Mouse (Mus musculus) left cerebral cortex, postnatal 25 days (tissue): ENCODE data around the gene Elovl5. TPM values are rescaled to one million over a fixed set of nuclear protein-coding genes. Genes with fewer than 3 reads are reported as not detected.
A peak's percentile ranks its signal among the peaks of the same experiment; 100 is the strongest.

Experiments
- DNase-seq, 2 experiments: peaks; one replicate each; pipeline ENCODE4 v3.0.0; 2022; ENCODE audit warnings: low spot score in 2 of 2, mixed read lengths in 1 of 2
- intact Hi-C: fragments of 180-260 bp; cut with DNase I; formaldehyde crosslinking; loops from one replicate; pipeline ENCODE4 v1.15.1; 2025
- total RNA-seq, 2 experiments: library from RNA; stranded (reverse); gene quantifications; 2 replicates each; pipeline ENCODE4 v1.2.3; 2021

Gene Elovl5
- total RNA-seq = 10 to 100 TPM; 67.0 to 71.9 TPM

GRCm38 (mm10) chr9:77917074-77917621 is at the start of gene Elovl5:
Gene Elovl5, plus strand, starts transcription at chr9:77917364.
- intact Hi-C loops = loop anchor here (5.0 kb wide), 2 partner anchors 40 to 165 kb away; partner anchors contain the start of gene Gclc
- peak; percentile 98 for DNase-seq

- no peak for DNase-seq
These were observed 25.7 kb upstream of the Elovl5 start for GRCm38 (mm10) chr9:77891501-77891900.

GRCm38 (mm10) chr9:77898551-77898950 is 18.6 kb upstream of the Elovl5 start:
- no peak for DNase-seq
- intact Hi-C loops = no loop called here

More at GRCm38 (mm10) chr9:77891501-77891900, 25.7 kb upstream of the Elovl5 start:
- intact Hi-C loops = no loop called here

- intact Hi-C loops = no loop called here
- no peak for DNase-seq
These were observed 13.0 kb upstream of the Elovl5 start for GRCm38 (mm10) chr9:77904133-77904532.

GRCm38 (mm10) chr9:77909572-77910269 is 7.4 kb upstream of the Elovl5 start:
- intact Hi-C loops = loop anchor here (5.0 kb wide), 2 partner anchors 77 to 102 kb away; no protein-coding TSS in a partner anchor
- no peak for DNase-seq

GRCm38 (mm10) chr9:77910270-77911240 is 6.6 kb upstream of the Elovl5 start:
- intact Hi-C loops = loop anchor here (5.0 kb wide), 2 partner anchors 78 to 103 kb away; no protein-coding TSS in a partner anchor

GRCm38 (mm10) chr9:77911508-77912229 is 5.5 kb upstream of the Elovl5 start:
- intact Hi-C loops = loop anchor here (5.0 kb wide), 2 partner anchors 79 to 104 kb away; no protein-coding TSS in a partner anchor
- no peak for DNase-seq

More at GRCm38 (mm10) chr9:77910270-77911240, 6.6 kb upstream of the Elovl5 start:
- DNase-seq = peak; percentile 82

GRCm38 (mm10) chr9:77912246-77912645 is 4.9 kb upstream of the Elovl5 start:
- no peak for DNase-seq
- intact Hi-C loops = loop anchor here (5.0 kb wide), 2 partner anchors 80 to 105 kb away; no protein-coding TSS in a partner anchor

GRCm38 (mm10) chr9:77914616-77915015 is 2.5 kb upstream of the Elovl5 start:
- intact Hi-C loops = loop anchor here (5.0 kb wide), 4 partner anchors 43 to 162 kb away; partner anchors contain the start of gene Gclc
- DNase-seq = no peak

- intact Hi-C loops = loop anchor here (1.0 to 5.0 kb wide), 3 partner anchors 42 to 163 kb away; partner anchors contain the start of gene Gclc
- no peak for DNase-seq
These were observed 1.4 kb upstream of the Elovl5 start for GRCm38 (mm10) chr9:77915791-77916190.

GRCm38 (mm10) chr9:77917622-77918131 is 513 bp downstream of the Elovl5 start:
- intact Hi-C loops = loop anchor here (1.0 to 5.0 kb wide), 3 partner anchors 40 to 165 kb away; partner anchors contain the start of gene Gclc
- no peak for DNase-seq

GRCm38 (mm10) chr9:77918211-77918610 is 1.0 kb downstream of the Elovl5 start:
- DNase-seq = no peak
- intact Hi-C loops = loop anchor here (1.0 to 5.0 kb wide), 3 partner anchors 39 to 166 kb away; partner anchors contain the start of gene Gclc

- intact Hi-C loops = loop anchor here (1.0 to 5.0 kb wide), 3 partner anchors 38 to 167 kb away; partner anchors contain the start of gene Gclc
- DNase-seq = no peak
These were observed 2.0 kb downstream of the Elovl5 start for GRCm38 (mm10) chr9:77918961-77919670.

GRCm38 (mm10) chr9:77920481-77920880 is 3.3 kb downstream of the Elovl5 start:
- DNase-seq = no peak
- intact Hi-C loops = no loop called here

GRCm38 (mm10) chr9:77921366-77922260 is 4.4 kb downstream of the Elovl5 start:
- peak in 1 of 2 experiments; percentile 29 for DNase-seq
- intact Hi-C loops = no loop called here

GRCm38 (mm10) chr9:77923774-77924173 is 6.6 kb downstream of the Elovl5 start:
- no peak for DNase-seq
- intact Hi-C loops = no loop called here

GRCm38 (mm10) chr9:77924199-77924598 is 7.0 kb downstream of the Elovl5 start:
- DNase-seq = no peak
- intact Hi-C loops = no loop called here
